Mouse (Mus musculus) ES-CJ7 (cell line): Measurements from ENCODE around the gene Zfp758.
"Not testable (repeated sequence)": the region's sequence is repeated elsewhere in the genome, so short reads cannot be mapped to it uniquely, and the experiment has no call there.

ENCODE experiments used
- DNase-seq: peaks from one replicate; pipeline ENCODE4 v3.0.0; 2011; ENCODE audit warnings: low read depth, low spot score

Gene Zfp758

DNA sequence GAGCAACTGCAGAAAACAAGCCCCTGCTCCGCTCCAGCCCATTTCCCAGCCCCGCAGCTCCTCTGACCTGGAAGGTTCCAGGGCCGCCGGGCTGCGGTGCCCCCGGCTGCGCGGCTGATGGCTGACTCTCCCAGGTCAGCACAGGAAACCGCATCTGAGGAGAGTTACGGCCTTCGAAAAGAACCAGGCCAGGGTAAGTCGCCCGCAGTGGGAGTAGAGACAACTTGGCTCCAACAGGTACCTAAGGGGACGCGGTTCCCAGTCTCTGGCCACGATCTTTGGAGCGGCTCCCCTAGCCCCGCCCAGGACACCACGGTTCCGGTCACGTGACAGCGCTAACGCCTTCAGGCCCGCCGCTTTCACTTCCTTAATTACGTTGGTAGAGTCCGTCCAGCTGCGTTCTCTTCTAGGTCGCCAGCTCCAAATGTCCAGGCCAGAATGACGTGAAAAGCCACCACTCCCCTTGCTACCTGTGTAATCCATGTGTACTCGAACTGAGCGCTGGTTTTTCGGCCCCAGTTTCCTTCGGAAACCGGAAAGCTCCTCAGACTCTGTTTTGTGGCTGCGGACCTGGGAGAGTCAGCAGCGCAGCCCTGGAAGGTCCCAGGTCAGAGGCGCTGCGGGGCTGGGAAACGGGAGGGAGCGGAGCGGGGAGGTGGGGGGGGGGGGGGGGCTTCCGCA lies at the start of gene Zfp758, which contains the start of gene Zfp944:
Gene Zfp758, plus strand, starts transcription at position 353 of the 681 bp plus-strand sequence.
Gene Zfp944, minus strand, starts transcription at position 300 of the 681 bp plus-strand sequence.
- peak; percentile 33 for DNase-seq

DNA sequence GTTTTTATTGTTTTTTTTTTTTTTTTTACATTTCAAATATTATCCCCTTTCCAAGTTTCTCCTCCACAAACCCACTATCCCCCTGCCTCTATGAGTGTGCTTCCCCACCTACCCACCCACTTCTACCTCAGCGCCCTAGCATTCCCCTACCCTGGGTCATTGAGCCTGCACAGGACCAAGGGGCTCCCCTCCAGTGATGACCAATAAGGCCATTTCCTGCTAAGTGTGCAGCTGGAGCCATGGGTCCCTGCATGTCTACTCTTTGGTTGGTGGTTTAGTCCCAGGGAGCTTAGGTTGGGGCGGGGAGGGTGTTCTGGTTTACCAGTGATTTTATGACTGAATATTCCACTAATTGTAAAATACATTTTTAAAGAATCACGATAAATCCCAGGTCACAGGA lies 47.0 kb upstream of the Zfp758 start:
- not testable (repeated sequence) for DNase-seq

DNA sequence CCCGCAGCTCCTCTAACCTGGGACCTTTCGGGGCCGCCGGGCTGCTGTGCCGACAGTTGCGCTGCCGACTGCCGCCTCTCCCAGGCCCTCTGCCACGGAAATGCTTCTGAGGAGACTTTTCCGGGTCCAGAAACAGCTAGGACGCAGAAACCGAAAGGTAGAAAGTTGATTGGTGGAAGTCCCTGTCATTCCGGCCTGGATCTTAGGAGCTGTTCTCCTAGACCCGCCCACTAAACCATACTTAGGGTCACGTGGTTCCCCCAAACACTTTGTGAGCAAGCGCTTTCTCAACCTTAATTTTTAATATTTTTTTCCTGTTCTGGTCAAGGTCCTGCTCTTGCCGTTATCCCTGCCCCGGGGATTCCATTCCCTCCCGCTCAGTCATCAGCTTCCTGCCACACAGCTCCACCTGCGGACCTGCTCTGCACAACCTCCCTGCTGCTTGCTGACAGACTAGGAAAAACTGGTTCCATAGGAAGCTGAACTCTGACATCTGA lies 46.5 kb upstream of the Zfp758 start, which contains the start of gene CT030661.1:
Gene CT030661.1, minus strand, starts transcription at position 108 of the 497 bp plus-strand sequence.
- DNase-seq, result peak; percentile 94

DNA sequence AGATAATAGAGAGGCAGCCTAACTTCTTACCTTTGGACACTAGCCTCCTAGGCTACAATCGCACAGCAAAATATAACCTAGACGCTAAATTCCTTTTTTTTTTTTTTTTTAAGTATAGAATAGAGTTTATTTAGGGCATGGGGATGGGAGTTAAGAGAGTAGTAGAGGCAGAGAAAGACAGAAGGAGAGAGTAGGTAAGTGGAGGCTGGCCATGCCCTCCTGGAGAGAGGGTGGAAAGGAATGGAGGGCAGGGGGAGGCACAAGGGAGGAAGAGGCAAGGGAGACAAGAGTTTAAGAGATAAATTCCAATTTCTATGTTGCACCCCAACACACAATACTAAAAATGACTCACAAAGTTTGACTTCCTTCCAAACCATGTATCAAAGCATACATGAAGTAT lies 46.0 kb upstream of the Zfp758 start:
- not testable (repeated sequence) for DNase-seq

DNA sequence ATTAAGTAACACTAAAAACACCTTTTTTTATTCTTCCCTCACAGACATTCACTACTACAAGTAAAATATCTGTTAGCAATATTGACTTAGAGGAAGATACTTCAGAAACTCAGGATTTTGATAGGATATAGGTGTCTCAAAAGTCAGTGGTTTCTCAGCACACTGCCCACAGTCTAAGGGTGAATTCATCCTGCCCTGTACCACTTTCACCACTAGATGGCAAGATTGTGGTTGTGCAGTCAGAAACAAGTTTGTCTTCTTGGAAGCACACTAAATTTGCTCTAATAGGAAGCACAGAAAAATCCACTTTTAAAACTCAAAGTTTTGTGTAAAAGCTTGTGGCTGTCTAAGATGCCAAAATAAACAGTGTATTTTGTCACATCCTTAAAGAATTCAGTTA lies 8.5 kb upstream of the Zfp758 start:
- peak; percentile 62 for DNase-seq

DNA sequence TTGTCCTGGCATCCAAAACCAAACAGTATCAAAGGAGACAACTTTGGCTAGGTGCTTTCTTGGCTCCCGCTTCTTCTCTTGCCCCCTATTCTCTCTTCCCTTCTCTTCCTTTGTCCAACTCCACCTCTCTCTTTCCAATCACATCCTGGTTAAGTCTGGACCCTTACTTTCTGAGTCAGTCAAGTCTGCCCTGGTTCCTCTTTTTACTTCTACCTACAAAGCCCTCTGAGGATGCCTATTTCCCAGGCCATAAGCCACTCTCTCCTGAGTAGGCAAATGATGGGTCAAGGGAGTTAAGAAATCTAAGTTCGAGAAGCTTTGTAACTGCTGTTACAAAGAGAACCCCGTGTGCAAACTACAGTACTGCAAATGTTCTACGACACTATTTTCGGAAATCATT lies 681 bp upstream of the Zfp758 start:
- DNase-seq, result no peak

DNA sequence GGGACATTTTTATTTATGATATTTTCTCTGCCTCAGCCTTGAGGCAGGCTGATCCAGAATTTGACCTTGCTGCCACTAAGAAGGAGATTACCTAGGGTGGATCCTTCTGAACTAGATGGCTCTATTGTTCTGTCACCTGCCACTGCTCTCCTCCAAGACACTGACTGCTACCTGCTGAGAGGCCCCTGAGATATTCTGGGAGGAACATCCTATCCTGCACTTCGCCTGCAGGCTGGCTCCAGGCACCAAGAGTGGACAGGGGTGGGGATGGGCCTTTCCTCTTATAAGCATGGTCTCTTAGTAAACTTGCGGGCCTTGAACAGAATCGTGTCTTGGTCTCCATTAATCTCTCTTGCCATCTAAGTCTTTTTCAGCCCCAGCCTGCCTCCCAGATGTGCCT lies 2.6 kb downstream of the Zfp758 start:
- DNase-seq, result peak; percentile 59

DNA sequence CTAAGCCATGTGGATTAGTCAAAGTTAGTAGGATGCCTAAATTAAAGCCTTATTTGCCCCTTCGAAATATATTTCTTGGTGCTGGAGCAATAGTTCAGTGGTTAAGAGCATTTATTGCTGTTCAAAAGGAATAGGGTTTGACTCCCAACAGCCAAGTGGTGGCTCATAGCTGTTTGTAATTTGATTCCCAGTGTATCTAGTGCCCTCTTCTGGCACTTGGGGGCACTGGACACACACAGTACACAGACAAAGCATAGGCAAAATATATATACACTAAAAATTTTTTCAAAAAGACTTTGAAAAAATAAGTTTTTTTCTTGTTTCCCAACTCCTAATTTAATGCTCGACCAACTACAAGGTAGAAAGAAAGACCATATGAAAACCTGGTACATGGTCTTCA lies 49.5 kb downstream of the Zfp758 start:
- peak; percentile 57 for DNase-seq

DNA sequence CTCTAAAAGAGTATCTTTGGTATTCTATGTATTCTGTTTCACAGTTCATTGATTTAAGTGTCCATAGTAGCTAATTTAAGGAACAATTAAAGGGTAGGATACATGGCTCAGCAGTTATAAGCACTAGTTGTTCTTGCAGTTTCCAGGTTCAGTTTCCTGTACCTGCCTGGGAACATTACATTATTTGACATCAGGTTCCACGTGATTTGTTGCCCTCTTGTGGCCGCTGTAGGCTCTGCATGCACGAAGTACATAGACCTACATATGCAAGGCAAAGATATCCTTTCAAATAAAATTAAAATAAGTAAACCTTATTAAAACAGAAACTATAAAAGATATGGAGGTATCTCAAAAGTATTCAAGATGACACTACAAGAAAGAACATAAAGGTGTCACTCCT lies 56.3 kb downstream of the Zfp758 start:
- DNase-seq, result peak; percentile 61

DNA sequence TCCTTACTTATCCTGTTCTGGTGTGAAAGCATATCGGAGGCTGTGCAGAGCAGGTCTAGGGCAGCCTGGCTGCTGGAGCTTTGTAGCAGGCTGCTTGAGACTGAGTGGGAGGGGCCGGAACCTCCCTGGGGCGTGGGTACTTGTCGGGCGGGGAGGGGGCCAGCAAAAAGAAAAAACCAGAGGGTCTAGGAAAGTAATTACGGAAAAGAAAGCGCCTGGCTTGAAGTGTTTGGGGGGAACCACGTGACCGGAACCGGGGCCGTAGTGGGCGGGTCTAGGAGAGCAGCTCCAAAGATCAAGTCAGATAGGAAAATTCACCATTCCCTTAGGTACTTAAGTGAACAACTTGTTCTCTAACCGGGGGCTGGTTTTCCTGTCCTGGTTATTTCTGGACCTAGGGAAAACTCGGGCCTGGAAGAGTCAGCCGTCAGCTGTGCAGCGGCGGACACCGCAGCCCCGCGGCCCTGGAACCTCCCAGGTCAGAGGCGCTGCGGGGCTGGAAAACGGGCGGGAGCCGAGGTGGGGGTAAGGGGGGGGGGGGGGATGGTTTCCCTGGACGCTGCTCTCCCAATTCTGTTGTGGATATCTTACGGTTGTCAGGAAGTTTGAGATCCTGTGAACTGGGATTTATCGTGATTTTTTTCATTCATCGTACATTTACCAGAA lies 62.8 kb downstream of the Zfp758 start, which contains the start of gene Zfp946:
Gene Zfp946, plus strand, starts transcription at position 271 of the 666 bp plus-strand sequence.
- peak; percentile 94 for DNase-seq

DNA sequence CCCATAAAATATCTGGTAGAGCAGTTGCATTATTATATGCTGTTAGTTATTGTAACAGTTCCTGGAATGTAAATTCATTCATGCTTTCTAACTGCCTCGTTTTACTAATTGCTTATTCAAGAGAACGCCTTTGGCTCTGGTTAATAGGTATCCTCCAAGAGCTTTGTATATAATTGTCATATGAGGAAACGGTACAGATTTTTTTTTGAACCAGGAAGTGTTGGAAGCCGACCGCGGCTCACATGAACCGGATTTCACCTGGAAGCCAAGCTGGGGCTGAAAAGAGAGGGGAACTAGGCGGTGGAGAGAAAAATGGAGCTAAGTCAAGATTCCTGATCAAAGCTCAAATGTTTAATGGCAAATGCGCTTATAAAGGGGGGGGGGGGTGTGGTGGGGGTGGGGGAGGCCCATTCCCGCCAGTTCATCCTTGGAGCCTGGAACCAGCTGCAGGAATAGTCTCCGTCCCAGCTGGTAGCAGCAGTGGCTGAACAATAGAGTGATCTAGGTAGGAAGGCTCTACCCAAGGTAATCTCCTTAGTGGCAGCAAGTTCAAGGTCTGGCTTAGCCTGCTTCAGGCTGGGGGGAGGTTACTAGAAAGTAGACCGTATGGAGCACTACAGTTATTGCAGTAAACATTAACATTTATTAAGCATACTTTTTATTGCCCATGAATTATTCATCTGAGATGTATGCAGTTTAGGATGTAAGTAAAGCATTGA lies 63.5 kb downstream of the Zfp758 start:
- DNase-seq, result peak; percentile 46
